Mouse (Mus musculus) colon, adult 2 months (tissue): ENCODE data around the gene Arhgap8. TPM values are rescaled to one million over a fixed set of nuclear protein-coding genes. Genes with fewer than 3 reads are reported as not detected.

Source experiments
- polyA plus RNA-seq: library from polyadenylated mRNA; depleted of rRNA; stranded (reverse); fragments of >200 nt; gene quantifications from 2 replicates; pipeline ENCODE4 v1.2.3, GENCODE M21; 2012; rRNA removed

Gene Arhgap8
- 5.6 and 13.2 TPM in 2 replicates for polyA plus RNA-seq

GRCm38 (mm10) chr15:84719791-84720190 lies at the start of gene Arhgap8:
TSS of gene Arhgap8 (plus strand) at chr15:84720052.

Other genes starting within 250 kb of the Arhgap8 start
- gene Rtl6, start 162.2 kb upstream of the Arhgap8 start, polyA plus RNA-seq: 5.1 and 6.1 TPM in 2 replicates
- gene Prr5, start 50.4 kb upstream of the Arhgap8 start, polyA plus RNA-seq: 37.9 and 48.5 TPM in 2 replicates
- gene Phf21b, start 136.0 kb downstream of the Arhgap8 start, polyA plus RNA-seq: 16.1 and 20.4 TPM in 2 replicates
- 0.12 and 0.13 TPM in 2 replicates for gene Gm29666, start 200.0 kb downstream of the Arhgap8 start, polyA plus RNA-seq
- 6.2 and 6.8 TPM in 2 replicates for gene Nup50, start 203.4 kb downstream of the Arhgap8 start, polyA plus RNA-seq